Mouse (Mus musculus) MEL (cell line): ENCODE measurements at regions not wholly inside any gene's neighbourhood (a gene's known extent, or its start where the extent isn't known, plus 50 kb on each side); places are given as distances from the start of the nearest gene placed in this dataset.

ENCODE experiments used
- DNase-seq: peaks from one replicate; pipeline ENCODE4 v3.0.0; 2011; ENCODE audit warnings: low read depth, low spot score
- H3K27ac ChIP-seq: 2 replicates; pipeline ENCODE4 v1.5.1; 2012; ENCODE audit warnings: low read depth, mild to moderate bottlenecking, control low read depth, low read length, moderate library complexity; ENCODE audit not compliant: control insufficient read depth
- H3K27me3 ChIP-seq, 2 experiments: fragments of 150-350 bp in 1 of 2; sonication (generic) in 1 of 2; 2 replicates each; pipeline ENCODE4 v1.6.1; 2012; ENCODE audit warnings: low read length in 2 of 2, mild to moderate bottlenecking in 2 of 2, improper control_type of control experiment in 1 of 2, moderate library complexity in 1 of 2; ENCODE audit not compliant: insufficient read depth in 2 of 2, control insufficient read depth in 1 of 2
- H3K36me3 ChIP-seq, 2 experiments: 2 replicates each; pipeline ENCODE4 v1.6.1; 2012 to 2014; ENCODE audit warnings: low read length in 2 of 2, improper control_type of control experiment in 1 of 2, inconsistent platforms in 1 of 2, mild to moderate bottlenecking in 1 of 2; ENCODE audit not compliant: insufficient read depth in 2 of 2, control insufficient read depth in 1 of 2
- H3K4me1 ChIP-seq, 2 experiments: fragments of 150-350 bp in 1 of 2; sonication (generic) in 1 of 2; 2 replicates each; pipeline ENCODE4 v1.6.1; 2012; ENCODE audit warnings: low read length in 2 of 2, improper control_type of control experiment in 1 of 2, mild to moderate bottlenecking in 1 of 2; ENCODE audit not compliant: insufficient read depth in 2 of 2, control insufficient read depth in 1 of 2
- H3K4me3 ChIP-seq, 2 experiments: fragments of 150-350 bp in 1 of 2; sonication (generic) in 1 of 2; 2 replicates each; pipeline ENCODE4 v1.5.1; 2012; ENCODE audit warnings: low read depth in 2 of 2, low read length in 2 of 2, mild to moderate bottlenecking in 2 of 2, moderate library complexity in 2 of 2, control low read depth in 1 of 2, improper control_type of control experiment in 1 of 2; ENCODE audit not compliant: control insufficient read depth in 1 of 2, insufficient read depth in 1 of 2
- H3K79me2 ChIP-seq: 2 replicates; pipeline ENCODE4 v1.6.1; 2012; ENCODE audit warnings: mild to moderate bottlenecking, low read length, moderate library complexity; ENCODE audit not compliant: control insufficient read depth, poor library complexity, insufficient read depth
- H3K9ac ChIP-seq: 2 replicates; pipeline ENCODE4 v1.6.1; 2012; ENCODE audit warnings: low read depth, mild to moderate bottlenecking, control low read depth, low read length, moderate library complexity; ENCODE audit not compliant: control insufficient read depth, poor library complexity, severe bottlenecking
- H3K9me3 ChIP-seq: fragments of 150-350 bp; sonication (generic); replicated peaks from 2 replicates; pipeline ENCODE4 v1.6.1; 2012; ENCODE audit warnings: mild to moderate bottlenecking, low read length, improper control_type of control experiment, moderate library complexity; ENCODE audit not compliant: insufficient read depth
- GABPA ChIP-seq: IDR thresholded peaks from 2 replicates; pipeline ENCODE4 v1.6.1; 2012; ENCODE audit warnings: low read depth, mild to moderate bottlenecking, inconsistent platforms, low read length, improper control_type of control experiment, moderate library complexity
- HCFC1 ChIP-seq: IDR thresholded peaks from 2 replicates; pipeline ENCODE4 v1.6.1; 2012; ENCODE audit warnings: low read depth, mild to moderate bottlenecking, inconsistent platforms, low read length, improper control_type of control experiment, moderate library complexity
- JUND ChIP-seq: IDR thresholded peaks from 2 replicates; pipeline ENCODE4 v1.6.1; 2011; ENCODE audit warnings: low read depth, mild to moderate bottlenecking, improper control_type of control experiment, low read length
- KAT2A ChIP-seq: conservative IDR thresholded peaks from 2 replicates; pipeline ENCODE4 v1.6.1; 2012; ENCODE audit warnings: low read depth, low read length, improper control_type of control experiment, inconsistent platforms
- MAX ChIP-seq: IDR thresholded peaks from 2 replicates; pipeline ENCODE4 v1.6.1; 2011; ENCODE audit warnings: low read length, improper control_type of control experiment
- MEF2A ChIP-seq: IDR thresholded peaks from 2 replicates; pipeline ENCODE4 v1.6.1; 2014; ENCODE audit warnings: low read depth, mild to moderate bottlenecking, inconsistent platforms, low read length, improper control_type of control experiment; ENCODE audit not compliant: poor library complexity, insufficient replicate concordance, severe bottlenecking; ENCODE audit errors: extremely low read depth
- MXI1 ChIP-seq: IDR thresholded peaks from 2 replicates; pipeline ENCODE4 v1.6.1; 2011; ENCODE audit warnings: mild to moderate bottlenecking, low read depth, low read length, improper control_type of control experiment
- MYB ChIP-seq: IDR thresholded peaks from 2 replicates; pipeline ENCODE4 v1.6.1; 2011; ENCODE audit warnings: mild to moderate bottlenecking, low read depth, low read length, improper control_type of control experiment
- MYC ChIP-seq: IDR thresholded peaks from 2 replicates; pipeline ENCODE4 v1.6.1; 2011; ENCODE audit warnings: low read depth, mild to moderate bottlenecking, low read length, improper control_type of control experiment, moderate library complexity
- POLR2A ChIP-seq, 2 experiments: IDR thresholded peaks; 2 replicates each; pipeline ENCODE4 v1.6.1; 2011 to 2012; ENCODE audit warnings: low read length in 2 of 2, mild to moderate bottlenecking in 2 of 2, control low read depth in 1 of 2, improper control_type of control experiment in 1 of 2, low read depth in 1 of 2, moderate library complexity in 1 of 2; ENCODE audit not compliant: control insufficient read depth in 1 of 2, insufficient read depth in 1 of 2, poor library complexity in 1 of 2
- POLR2AphosphoS5 ChIP-seq: IDR thresholded peaks from 2 replicates; pipeline ENCODE4 v1.6.1; 2012; ENCODE audit warnings: low read depth, borderline replicate concordance, mild to moderate bottlenecking, inconsistent platforms, low read length, moderate library complexity, mixed read lengths
- SMC3 ChIP-seq: IDR thresholded peaks from 2 replicates; pipeline ENCODE4 v1.6.1; 2011; ENCODE audit warnings: low read depth, low read length, improper control_type of control experiment
- TCF12 ChIP-seq: IDR thresholded peaks from 2 replicates; pipeline ENCODE4 v1.6.1; 2014; ENCODE audit warnings: low read depth, mild to moderate bottlenecking, inconsistent platforms, low read length, improper control_type of control experiment, moderate library complexity
- USF1 ChIP-seq: IDR thresholded peaks from 2 replicates; pipeline ENCODE4 v1.6.1; 2014; ENCODE audit warnings: low read depth, mild to moderate bottlenecking, inconsistent platforms, low read length, improper control_type of control experiment, moderate library complexity
- ZC3H11A ChIP-seq: IDR thresholded peaks from 2 replicates; pipeline ENCODE4 v1.6.1; 2012; ENCODE audit warnings: low read depth, mild to moderate bottlenecking, inconsistent platforms, low read length, improper control_type of control experiment
- ZMIZ1 ChIP-seq: IDR thresholded peaks from 2 replicates; pipeline ENCODE4 v1.6.1; 2012; ENCODE audit warnings: low read depth, mild to moderate bottlenecking, inconsistent platforms, low read length, improper control_type of control experiment, moderate library complexity

GRCm38 (mm10) chr13:112165921-112166320 is 122.3 kb upstream of the Ankrd55 start:
- TF ChIP-seq MYB (no peak), JUND (no peak), SMC3 (no peak), GABPA (no peak), ZC3H11A (no peak)
- TF ChIP-seq, all 39 proteins: peak for 0
- Histone ChIP-seq H3K4me3 (no peak overlapping the region), H3K9me3 (no peaks in the 10 kb centered on the region), H3K27ac (no peak overlapping the region), H3K9ac (no peak overlapping the region), H3K27me3 (peaks cover 0 to 2% of the 10 kb centered on the region in 2 experiments; a peak in 1 of 4 replicates), H3K4me1 (no peaks in the 10 kb centered on the region), H3K79me2 (no peaks in the 10 kb centered on the region), H3K36me3 (no peaks in the 10 kb centered on the region)
- no peak for DNase-seq

GRCm38 (mm10) chr13:112166338-112166802 is 121.9 kb upstream of the Ankrd55 start:
- Histone ChIP-seq H3K4me3 (no peak overlapping the region), H3K27ac (no peak overlapping the region), H3K9me3 (no peaks in the 10 kb centered on the region), H3K9ac (no peak overlapping the region), H3K79me2 (no peaks in the 10 kb centered on the region), H3K27me3 (peaks cover 0 to 2% of the 10 kb centered on the region in 2 experiments; a peak in 1 of 4 replicates), H3K4me1 (no peaks in the 10 kb centered on the region)
- DNase-seq, result no peak
- TF ChIP-seq GABPA, result no peak
- no peak for TF ChIP-seq USF1
- no peak for TF ChIP-seq MYC
- TF ChIP-seq MEF2A, result no peak
- TF ChIP-seq HCFC1, result no peak
- no peak for TF ChIP-seq POLR2A (IDR thresholded peaks at IDR 0.05; ENCODE audit: control insufficient read depth in 1 of 2, insufficient read depth in 1 of 2, low read depth in 1 of 2, low read length in 2 of 2, poor library complexity in 1 of 2)
- TF ChIP-seq KAT2A, result no peak
- TF ChIP-seq ZC3H11A, result no peak
- no peak for TF ChIP-seq POLR2AphosphoS5
- TF ChIP-seq ZMIZ1, result no peak
- no peak for TF ChIP-seq MAX
- TF ChIP-seq TCF12, result no peak
- TF ChIP-seq, all 39 proteins: peak for 0
- H3K36me3 ChIP-seq, result no peaks in the 10 kb centered on the region

- Histone ChIP-seq H3K27me3 (peaks cover 0 to 2% of the 10 kb centered on the region in 2 experiments; a peak in 1 of 4 replicates), H3K4me3 (no peak overlapping the region), H3K9me3 (no peaks in the 10 kb centered on the region), H3K36me3 (no peaks in the 10 kb centered on the region), H3K4me1 (no peaks in the 10 kb centered on the region), H3K9ac (no peak overlapping the region), H3K79me2 (no peaks in the 10 kb centered on the region), H3K27ac (no peak overlapping the region)
- no peak for DNase-seq
- TF ChIP-seq MXI1, result no peak
- TF ChIP-seq, all 39 proteins: peak for 0
These were observed 119.8 kb upstream of the Ankrd55 start for GRCm38 (mm10) chr13:112168468-112168867.
